Mouse (Mus musculus) hematopoietic stem cell, adult 5-6 weeks (primary cell): Measurements from ENCODE around the gene Ubr4. TPM values are rescaled to one million over a fixed set of nuclear protein-coding genes. Genes with fewer than 3 reads are reported as not detected.

Source experiments
- ATAC-seq, 2 experiments: fragments of 125-278 bp in 1 of 2; replicated peaks in 1 of 2; 2 replicates each; pipeline ENCODE4 v1.8.0; 2016 to 2017; ENCODE audit warnings: inconsistent platforms in 2 of 2, mild to moderate bottlenecking in 2 of 2, moderate number of reproducible peaks in 2 of 2, low read depth in 1 of 2, moderate TSS enrichment in 1 of 2; ENCODE audit not compliant: low FRiP score in 2 of 2, poor library complexity in 2 of 2, severe bottlenecking in 2 of 2, insufficient read depth in 1 of 2, low TSS enrichment in 1 of 2
- total RNA-seq: library from RNA; stranded (forward); fragments of 172-1452, 232-1000 nt; gene quantifications from 2 replicates; pipeline ENCODE4 v1.2.3, GENCODE M21; 2017

Gene Ubr4
- total RNA-seq, 1 experiment from 2014 or later = 72.9 TPM

GRCm38 (mm10) chr4:139536706-139537105 lies 184.3 kb downstream of the Ubr4 start:
- no peak for ATAC-seq

Other genes starting within 250 kb of the Ubr4 start
- 93.3 and 143 TPM in 2 replicates for gene Minos1, start 221.5 kb upstream of the Ubr4 start, total RNA-seq
- gene Capzb, start 159.7 kb upstream of the Ubr4 start, total RNA-seq = 96.1 and 101 TPM in 2 replicates
- gene Pqlc2, start 41.9 kb upstream of the Ubr4 start, total RNA-seq = 0.94 TPM in 1 of 2 replicates, not detected in the other
- 7.9 and 16.1 TPM in 2 replicates for gene Akr7a5, start 41.9 kb upstream of the Ubr4 start, total RNA-seq
- gene Mrto4, start within 50 bp of the Ubr4 start, total RNA-seq = 47.8 and 56.2 TPM in 2 replicates
- 31.6 and 35.0 TPM in 2 replicates for gene Emc1, start within 50 bp of the Ubr4 start, total RNA-seq
- 3.9 and 7.5 TPM in 2 replicates for gene Iffo2, start 177.9 kb downstream of the Ubr4 start, total RNA-seq